Mouse (Mus musculus) kidney, adult 2 months (tissue): ENCODE measurements around the gene Dapk3. TPM values are rescaled to one million over a fixed set of nuclear protein-coding genes. Genes with fewer than 3 reads are reported as not detected.
A peak's percentile ranks its signal among the peaks of the same experiment; 100 is the strongest.

Source experiments
- DNase-seq: peaks from one replicate; pipeline ENCODE4 v3.0.0; 2021
- H3K27ac ChIP-seq: fragments of 200-500 bp; 2 replicates; pipeline ENCODE4 v1.5.1; 2012; ENCODE audit warnings: low read depth, low read length, control low read depth, inconsistent platforms; ENCODE audit not compliant: insufficient read depth
- H3K27me3 ChIP-seq: fragments of 200-500 bp; replicated peaks from 2 replicates; pipeline ENCODE4 v1.6.1; 2012; ENCODE audit warnings: mild to moderate bottlenecking, moderate library complexity, low read length, inconsistent platforms; ENCODE audit not compliant: control insufficient read depth, insufficient read depth
- H3K36me3 ChIP-seq: fragments of 200-500 bp; 2 replicates; pipeline ENCODE4 v1.6.1; 2012; ENCODE audit warnings: mild to moderate bottlenecking, moderate library complexity, low read length, inconsistent platforms; ENCODE audit not compliant: control insufficient read depth, insufficient read depth
- H3K4me1 ChIP-seq: fragments of 200-500 bp; 2 replicates; pipeline ENCODE4 v1.6.1; 2011; ENCODE audit warnings: low read length; ENCODE audit not compliant: control insufficient read depth, insufficient read depth
- H3K4me3 ChIP-seq: fragments of 200-500 bp; 2 replicates; pipeline ENCODE4 v1.5.1; 2011; ENCODE audit warnings: mild to moderate bottlenecking, low read depth, low read length, control low read depth; ENCODE audit not compliant: insufficient read depth
- CTCF ChIP-seq: fragments of 200-500 bp; conservative IDR thresholded peaks from 2 replicates; pipeline ENCODE4 v1.5.1; 2011; ENCODE audit warnings: low read depth, mild to moderate bottlenecking, control low read depth, low read length, moderate library complexity, mixed read lengths; ENCODE audit not compliant: insufficient read depth, insufficient read length
- POLR2A ChIP-seq: fragments of 200-500 bp; IDR thresholded peaks from one replicate; pipeline ENCODE4 v1.6.1; 2011; ENCODE audit warnings: low read depth, low read length, control low read depth
- WGBS: fragments of 180-500 bp; shearing (Covaris S2); methylation state at CpG from one replicate; pipeline ENCODE4 v1.1.7; 2018; 5-methylcytosine and 5-hydroxymethylcytosine counted together
- polyA plus RNA-seq: library from polyadenylated mRNA; depleted of rRNA; stranded (reverse); fragments of >200 nt; gene quantifications from 2 replicates; pipeline ENCODE4 v1.2.3, GENCODE M21; 2012; rRNA removed

Gene Dapk3
- polyA plus RNA-seq = 52.9 and 54.0 TPM in 2 replicates

DNA sequence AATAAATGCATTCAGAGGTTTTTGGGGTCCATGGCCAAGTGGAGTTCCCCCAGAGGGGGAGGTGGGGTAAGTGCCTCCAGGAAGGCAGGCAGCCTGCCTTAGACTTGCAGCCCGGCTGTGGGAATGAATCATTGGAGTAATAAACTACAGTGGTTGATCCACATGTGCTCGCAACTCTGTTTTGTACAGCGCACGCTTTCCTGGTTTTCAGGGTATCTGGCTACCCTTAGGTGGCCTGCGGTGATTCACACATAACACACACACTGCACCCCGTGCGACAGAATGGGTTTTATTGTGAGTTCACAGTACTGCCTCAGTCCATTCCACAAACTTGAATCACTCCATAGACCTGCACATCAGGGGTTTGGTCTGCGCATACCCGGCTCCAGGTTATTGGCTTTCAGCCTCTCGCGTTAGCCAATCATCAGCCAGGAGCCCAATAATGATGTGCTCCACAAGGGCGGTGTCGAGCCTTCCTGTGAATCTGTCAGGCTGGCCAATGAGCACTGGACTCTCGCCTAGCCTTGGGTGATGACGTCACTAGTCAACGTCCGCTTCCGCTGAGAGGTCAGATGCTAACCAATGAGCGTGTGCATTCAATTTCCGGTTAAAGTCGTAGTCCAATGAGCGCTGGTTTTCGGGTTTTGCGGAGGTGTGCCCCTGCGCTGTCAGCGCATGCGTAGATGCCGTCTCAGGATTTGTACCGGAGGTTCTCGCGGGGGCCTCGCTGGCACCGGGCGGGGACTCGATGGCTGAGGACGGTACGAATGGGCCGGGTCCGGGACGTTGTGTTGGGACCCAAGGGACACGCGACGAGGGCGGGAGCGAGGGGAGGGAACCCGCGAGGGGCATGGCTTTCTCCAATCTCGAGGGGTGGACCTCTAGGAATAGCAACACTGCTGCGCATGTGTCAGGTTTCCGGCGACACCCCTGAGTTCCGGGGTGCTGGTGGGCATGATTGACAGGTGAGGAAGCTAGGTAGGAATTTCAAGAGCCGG, at the start of gene Dapk3:
TSS of gene Dapk3 (plus strand) at position 670 of the 998 bp plus-strand sequence.
- DNase-seq = peak; percentile 99
- TF ChIP-seq POLR2A (peak; percentile 76), CTCF (no peak)
- peaks cover 16% of the 10 kb centered on the region for H3K36me3 ChIP-seq
- H3K4me3 ChIP-seq = peak within 1 kb of the TSS; percentile 74
- H3K4me1 ChIP-seq = peaks cover 7% of the 10 kb centered on the region; the same call in 1 of the 2 replicates
- no peaks in the 10 kb centered on the region for H3K27me3 ChIP-seq
- 7% methylated on average over 53 of the region's 53 CpGs for WGBS
- H3K27ac ChIP-seq = peak within 1 kb of the TSS; percentile 83

GRCm38 (mm10) chr10:81134181-81134587, 48.6 kb upstream of the Dapk3 start:
- Histone ChIP-seq H3K27ac (peak overlapping the region; percentile 73), H3K36me3 (no peaks in the 10 kb centered on the region), H3K4me3 (peak overlapping the region; percentile 13; the same call in 1 of the 2 replicates), H3K27me3 (no peaks in the 10 kb centered on the region), H3K4me1 (peaks cover 23% of the 10 kb centered on the region)
- TF ChIP-seq POLR2A (no peak), CTCF (no peak)
- DNase-seq = peak; percentile 92
- 8% methylated on average over 16 of the region's 16 CpGs for WGBS

DNA sequence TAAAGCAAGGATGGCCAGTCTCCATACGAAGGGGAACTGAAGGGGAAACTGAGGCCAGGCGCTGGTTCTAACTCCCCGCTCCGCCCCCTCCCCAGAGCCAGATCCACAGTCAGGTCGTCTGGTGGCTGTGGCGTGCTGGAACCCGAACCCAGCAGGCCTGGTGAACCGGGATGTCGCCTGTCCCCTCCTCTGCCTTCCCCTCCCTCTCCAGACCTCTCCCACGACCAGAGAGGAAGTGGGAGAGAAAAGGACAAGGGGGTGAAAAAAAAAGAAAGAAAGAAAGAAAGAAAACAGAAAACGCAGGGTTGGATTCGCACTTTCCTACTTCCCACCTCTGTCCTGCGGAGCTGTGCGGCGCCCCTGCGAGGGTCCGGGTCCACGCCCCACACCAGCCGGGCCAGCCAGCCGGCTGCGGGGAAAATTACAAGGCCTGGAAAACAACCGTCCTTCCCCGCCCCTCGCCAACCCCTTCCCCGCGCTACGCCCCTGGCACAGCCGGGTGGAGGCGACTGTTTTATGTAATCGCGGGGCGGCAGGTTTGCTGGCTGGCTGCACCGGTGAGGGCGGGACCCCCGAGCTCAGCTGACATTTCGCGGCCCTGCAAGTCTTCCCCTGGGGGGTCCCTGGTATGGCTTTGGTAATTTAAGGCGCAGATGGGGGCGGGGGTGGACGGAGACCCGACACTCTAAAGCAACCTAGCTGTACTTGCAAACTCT, 47.7 kb upstream of the Dapk3 start, which contains the start of gene Zbtb7a:
TSS of gene Zbtb7a (plus strand) at position 255 of the 716 bp plus-strand sequence.
- peak within 1 kb of the TSS; percentile 73 for H3K27ac ChIP-seq
- peak; percentile 71 for DNase-seq

GRCm38 (mm10) chr10:81135831-81136705, 46.7 kb upstream of the Dapk3 start:
- DNase-seq = peak; percentile 83
- H3K4me1 ChIP-seq = peaks cover 32% of the 10 kb centered on the region
- TF ChIP-seq CTCF (no peak), POLR2A (no peak)
- H3K27me3 ChIP-seq = no peaks in the 10 kb centered on the region
- H3K27ac ChIP-seq = peak overlapping the region; percentile 94
- peak overlapping the region; percentile 65 for H3K4me3 ChIP-seq
- WGBS = 1% methylated on average over 81 of the region's 86 CpGs
- no peaks in the 10 kb centered on the region for H3K36me3 ChIP-seq

More for the DNA sequence above, 47.7 kb upstream of the Dapk3 start, which contains the start of gene Zbtb7a:
- 6% methylated on average over 41 of the region's 41 CpGs for WGBS
- Histone ChIP-seq H3K36me3 (no peaks in the 10 kb centered on the region), H3K4me1 (peaks cover 25% of the 10 kb centered on the region), H3K27me3 (no peaks in the 10 kb centered on the region), H3K4me3 (peak within 1 kb of the TSS; percentile 65)
- TF ChIP-seq CTCF (no peak), POLR2A (no peak)

- Histone ChIP-seq H3K36me3 (no peaks in the 10 kb centered on the region), H3K27ac (peak overlapping the region; percentile 94), H3K4me3 (peak overlapping the region; percentile 65), H3K27me3 (no peaks in the 10 kb centered on the region), H3K4me1 (peaks cover 32% of the 10 kb centered on the region)
- WGBS = under 1% methylated on average over 49 of the region's 50 CpGs
- TF ChIP-seq POLR2A (no peak), CTCF (no peak)
- DNase-seq = peak; percentile 93
Observed at GRCm38 (mm10) chr10:81136706-81137231, 46.0 kb upstream of the Dapk3 start.
